Mouse (Mus musculus): Measurements from ENCODE around the gene Tnfrsf25. TPM values are rescaled to one million over a fixed set of nuclear protein-coding genes. Genes with fewer than 3 reads are reported as not detected.

Gene Tnfrsf25
- polyA plus RNA-seq, 1 experiment from 2014 or later = 0.80 TPM

DNA sequence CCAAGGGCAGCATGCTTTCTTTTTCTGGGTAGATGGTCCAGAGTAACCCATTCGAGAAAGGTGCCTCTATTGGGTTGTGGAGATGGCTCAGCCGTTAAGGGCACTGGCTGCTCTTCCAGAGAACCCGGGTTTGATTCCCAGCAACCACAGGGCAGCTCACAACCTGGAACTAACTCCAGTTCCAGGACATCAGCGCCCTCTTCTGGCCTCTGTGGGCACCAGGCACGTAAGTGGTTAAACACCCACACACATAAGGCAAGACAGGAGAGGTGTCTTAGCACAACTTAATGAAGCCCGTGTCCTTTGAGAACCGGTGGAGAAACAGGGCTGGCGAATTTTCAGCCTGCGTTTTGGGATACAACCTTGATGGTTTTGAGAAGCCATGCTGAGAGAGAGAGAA, 41.2 kb upstream of the Tnfrsf25 start:
- no peaks in the 10 kb centered on the region for H3K36me3 ChIP-seq (ENCODE audit: control insufficient read depth, insufficient read depth, low read length)
- H3K4me3 ChIP-seq (ENCODE audit: low read length) = no peak overlapping the region
- H3K27me3 ChIP-seq (replicated peaks; ENCODE audit: control insufficient read depth, insufficient read depth, low read length) = no peaks in the 10 kb centered on the region
- H3K9me3 ChIP-seq (ENCODE audit: control insufficient read depth, low read length) = no peaks in the 10 kb centered on the region
- no peak overlapping the region for H3K9ac ChIP-seq (ENCODE audit: low read depth, low read length)
- no peak overlapping the region for H3K4me2 ChIP-seq (ENCODE audit: low read length)
- ATAC-seq = no peak
- H3K4me1 ChIP-seq (ENCODE audit: control insufficient read depth, insufficient read depth, low read depth, low read length) = peaks cover 12% of the 10 kb centered on the region; the same call in 1 of the 2 replicates
- no peak overlapping the region for H3K27ac ChIP-seq (ENCODE audit: low read depth, low read length)
- WGBS = 86% methylated on average over 9 of the region's 9 CpGs

DNA sequence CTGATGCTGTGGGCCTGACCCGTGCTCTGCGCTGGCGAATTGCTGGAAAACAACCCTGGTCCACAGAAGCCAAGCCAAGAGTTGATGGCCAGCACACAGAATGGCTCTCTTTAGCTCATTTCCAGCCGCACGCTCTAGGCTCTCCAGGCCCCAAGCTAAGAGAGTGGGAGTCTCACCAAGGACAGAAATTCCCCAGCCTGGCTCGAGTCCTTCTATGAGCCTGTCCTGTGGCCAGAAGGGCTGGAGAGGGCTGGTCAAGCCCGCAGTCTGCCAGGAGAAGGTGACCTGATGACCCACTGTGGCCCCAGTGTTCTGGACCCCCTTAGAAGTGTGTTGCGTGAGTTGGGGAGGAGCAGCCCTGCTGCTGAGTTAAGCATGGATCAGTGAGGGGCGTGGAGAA, 38.5 kb upstream of the Tnfrsf25 start:
- no peak overlapping the region for H3K4me2 ChIP-seq (ENCODE audit: low read length)
- peaks cover 11% of the 10 kb centered on the region; the same call in 1 of the 2 replicates for H3K4me1 ChIP-seq (ENCODE audit: control insufficient read depth, insufficient read depth, low read depth, low read length)
- H3K9ac ChIP-seq (ENCODE audit: low read depth, low read length) = no peak overlapping the region
- no peak overlapping the region for H3K4me3 ChIP-seq (ENCODE audit: low read length)
- no peak overlapping the region for H3K27ac ChIP-seq (ENCODE audit: low read depth, low read length)
- no peaks in the 10 kb centered on the region for H3K27me3 ChIP-seq (replicated peaks; ENCODE audit: control insufficient read depth, insufficient read depth, low read length)
- no peaks in the 10 kb centered on the region for H3K9me3 ChIP-seq (ENCODE audit: control insufficient read depth, low read length)
- H3K36me3 ChIP-seq (ENCODE audit: control insufficient read depth, insufficient read depth, low read length) = no peaks in the 10 kb centered on the region
- WGBS = 91% methylated on average over 9 of the region's 9 CpGs
- no peak for ATAC-seq

GRCm38 (mm10) chr4:152078105-152078530, 37.6 kb upstream of the Tnfrsf25 start:
- H3K4me2 ChIP-seq (ENCODE audit: low read length) = no peak overlapping the region
- H3K4me1 ChIP-seq (ENCODE audit: control insufficient read depth, insufficient read depth, low read depth, low read length) = peaks cover 5% of the 10 kb centered on the region; the same call in 1 of the 2 replicates
- no peak overlapping the region for H3K4me3 ChIP-seq (ENCODE audit: low read length)
- 94% methylated on average over 10 of the region's 10 CpGs for WGBS
- no peak for ATAC-seq
- H3K36me3 ChIP-seq (ENCODE audit: control insufficient read depth, insufficient read depth, low read length) = no peaks in the 10 kb centered on the region
- no peaks in the 10 kb centered on the region for H3K27me3 ChIP-seq (replicated peaks; ENCODE audit: control insufficient read depth, insufficient read depth, low read length)
- H3K9ac ChIP-seq (ENCODE audit: low read depth, low read length) = no peak overlapping the region
- H3K9me3 ChIP-seq (ENCODE audit: control insufficient read depth, low read length) = no peaks in the 10 kb centered on the region
- no peak overlapping the region for H3K27ac ChIP-seq (ENCODE audit: low read depth, low read length)

- 93% methylated on average over 3 of the region's 3 CpGs for WGBS
- Histone ChIP-seq H3K9ac (ENCODE audit: low read depth, low read length) (no peak overlapping the region), H3K27ac (ENCODE audit: low read depth, low read length) (no peak overlapping the region), H3K9me3 (ENCODE audit: control insufficient read depth, low read length) (no peaks in the 10 kb centered on the region), H3K4me1 (ENCODE audit: control insufficient read depth, insufficient read depth, low read depth, low read length) (no peaks in the 10 kb centered on the region), H3K36me3 (ENCODE audit: control insufficient read depth, insufficient read depth, low read length) (no peaks in the 10 kb centered on the region), H3K4me3 (ENCODE audit: low read length) (no peak overlapping the region), H3K4me2 (ENCODE audit: low read length) (no peak overlapping the region), H3K27me3 (replicated peaks; ENCODE audit: control insufficient read depth, insufficient read depth, low read length) (no peaks in the 10 kb centered on the region)
- ATAC-seq = no peak
These were observed 36.5 kb upstream of the Tnfrsf25 start for GRCm38 (mm10) chr4:152079261-152079660.

DNA sequence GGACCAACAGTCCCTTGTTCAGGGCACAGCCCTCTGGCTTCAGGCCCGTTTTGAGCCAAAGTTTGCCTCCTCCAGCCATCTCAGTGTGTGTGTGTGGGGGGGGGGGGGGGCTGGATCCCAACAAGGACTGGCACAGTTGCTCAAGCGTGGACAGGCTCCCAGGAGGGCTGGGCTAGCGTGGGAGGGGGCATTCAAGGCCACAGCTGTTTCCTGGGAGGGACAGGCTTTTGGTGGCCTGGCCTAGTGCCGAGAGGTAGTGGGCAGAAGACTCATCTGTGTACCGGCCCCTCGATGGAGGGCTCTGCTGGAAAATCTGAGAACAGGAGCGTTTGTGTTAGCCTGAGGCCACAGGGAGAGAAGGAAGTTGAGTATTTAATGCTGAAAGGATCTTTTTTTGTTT, 35.8 kb upstream of the Tnfrsf25 start:
- no peak overlapping the region for H3K27ac ChIP-seq (ENCODE audit: low read depth, low read length)
- H3K4me3 ChIP-seq (ENCODE audit: low read length) = no peak overlapping the region
- H3K9ac ChIP-seq (ENCODE audit: low read depth, low read length) = no peak overlapping the region
- no peak overlapping the region for H3K4me2 ChIP-seq (ENCODE audit: low read length)
- H3K9me3 ChIP-seq (ENCODE audit: control insufficient read depth, low read length) = no peaks in the 10 kb centered on the region
- H3K27me3 ChIP-seq (replicated peaks; ENCODE audit: control insufficient read depth, insufficient read depth, low read length) = no peaks in the 10 kb centered on the region
- no peaks in the 10 kb centered on the region for H3K36me3 ChIP-seq (ENCODE audit: control insufficient read depth, insufficient read depth, low read length)
- no peak for ATAC-seq
- no peaks in the 10 kb centered on the region for H3K4me1 ChIP-seq (ENCODE audit: control insufficient read depth, insufficient read depth, low read depth, low read length)
- WGBS = 56% methylated on average over 7 of the region's 7 CpGs

DNA sequence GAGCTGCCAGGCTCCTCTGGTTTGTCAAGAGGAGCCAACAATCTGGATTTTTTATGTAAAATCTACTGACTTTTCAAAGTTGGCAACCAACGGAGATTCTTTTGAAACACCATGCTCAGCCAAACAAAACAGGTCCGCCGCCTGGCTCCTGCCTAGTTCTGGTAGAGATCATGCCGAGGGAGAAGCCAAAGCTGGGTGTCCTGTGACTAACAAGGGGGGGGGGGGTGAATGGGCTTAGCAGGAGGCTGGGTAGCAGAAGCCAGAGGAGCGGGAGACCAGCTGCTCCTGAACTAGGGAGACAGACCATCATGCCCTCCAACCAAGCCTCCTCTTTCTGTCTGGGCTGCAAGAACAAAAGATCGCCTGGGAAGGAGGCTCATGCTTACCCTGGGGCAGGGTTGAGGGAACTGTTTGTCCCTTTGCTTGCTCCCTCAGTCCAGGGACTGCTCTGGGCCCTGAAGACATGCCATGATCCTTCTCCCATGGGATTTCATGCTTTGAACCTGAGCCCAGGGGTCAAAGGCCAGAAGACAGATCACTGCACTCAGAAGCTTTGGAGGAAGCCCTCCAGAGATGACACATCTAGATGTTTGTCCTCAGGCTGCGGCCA, 32.0 kb upstream of the Tnfrsf25 start:
- Histone ChIP-seq H3K4me1 (ENCODE audit: control insufficient read depth, insufficient read depth, low read depth, low read length) (peaks cover 22% of the 10 kb centered on the region), H3K9ac (ENCODE audit: low read depth, low read length) (no peak overlapping the region), H3K4me3 (ENCODE audit: low read length) (no peak overlapping the region), H3K4me2 (ENCODE audit: low read length) (no peak overlapping the region), H3K27me3 (replicated peaks; ENCODE audit: control insufficient read depth, insufficient read depth, low read length) (no peaks in the 10 kb centered on the region), H3K36me3 (ENCODE audit: control insufficient read depth, insufficient read depth, low read length) (no peaks in the 10 kb centered on the region), H3K9me3 (ENCODE audit: control insufficient read depth, low read length) (no peaks in the 10 kb centered on the region), H3K27ac (ENCODE audit: low read depth, low read length) (no peak overlapping the region)
- 57% methylated on average over 7 of the region's 7 CpGs for WGBS
- ATAC-seq = no peak

- no peaks in the 10 kb centered on the region for H3K9me3 ChIP-seq (ENCODE audit: control insufficient read depth, low read length)
- no peaks in the 10 kb centered on the region for H3K27me3 ChIP-seq (replicated peaks; ENCODE audit: control insufficient read depth, insufficient read depth, low read length)
- H3K4me3 ChIP-seq (ENCODE audit: low read length) = no peak overlapping the region
- H3K27ac ChIP-seq (ENCODE audit: low read depth, low read length) = no peak overlapping the region
- 93% methylated on average over 7 of the region's 7 CpGs for WGBS
- H3K9ac ChIP-seq (ENCODE audit: low read depth, low read length) = no peak overlapping the region
- H3K4me1 ChIP-seq (ENCODE audit: control insufficient read depth, insufficient read depth, low read depth, low read length) = peaks cover 25% of the 10 kb centered on the region
- H3K4me2 ChIP-seq (ENCODE audit: low read length) = no peak overlapping the region
- no peaks in the 10 kb centered on the region for H3K36me3 ChIP-seq (ENCODE audit: control insufficient read depth, insufficient read depth, low read length)
- ATAC-seq = no peak
These were observed 31.1 kb upstream of the Tnfrsf25 start for GRCm38 (mm10) chr4:152084616-152085015.

DNA sequence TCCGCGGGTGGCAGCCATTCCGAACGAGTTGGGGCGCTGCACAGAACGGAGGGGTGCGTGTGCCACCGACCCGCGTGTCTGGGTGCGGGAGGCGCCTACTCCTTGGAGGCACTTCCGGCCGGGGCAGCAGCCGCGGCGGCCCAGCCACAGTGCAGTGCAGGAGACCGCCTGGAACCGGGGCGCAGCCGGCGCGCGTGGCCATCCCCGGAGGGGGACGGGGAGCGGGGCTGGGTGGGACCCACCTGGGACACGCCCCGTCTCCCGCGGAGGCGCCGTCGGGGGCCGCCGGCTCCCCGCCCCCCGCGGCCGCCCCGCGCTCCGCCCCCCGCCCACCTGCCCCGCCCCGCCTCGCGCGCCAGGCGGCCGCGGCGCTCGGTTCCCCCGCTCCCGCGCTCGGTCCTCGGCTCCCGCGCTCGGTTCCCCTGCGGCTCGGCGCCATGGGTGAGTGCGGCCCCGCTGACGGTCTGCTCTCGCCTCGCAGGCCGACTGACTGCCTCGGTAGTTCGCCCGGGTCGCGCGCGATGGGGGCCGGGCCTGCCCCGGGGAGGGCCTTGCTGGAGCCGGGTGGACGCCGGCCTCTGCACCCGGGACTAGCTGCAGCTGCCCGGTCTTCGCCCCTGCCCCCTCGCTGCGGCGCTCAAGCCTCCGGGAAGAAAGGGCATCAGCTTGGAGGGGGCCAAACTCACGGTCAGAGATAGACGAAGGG, 29.1 kb upstream of the Tnfrsf25 start:
- 0% methylated on average over 32 of the region's 92 CpGs for WGBS
- H3K27me3 ChIP-seq (replicated peaks; ENCODE audit: control insufficient read depth, insufficient read depth, low read length) = no peaks in the 10 kb centered on the region

GRCm38 (mm10) chr4:152087211-152088081, 28.3 kb upstream of the Tnfrsf25 start:
- 0 out of 2 replicates have a peak, but pooled peaks have one; percentile 28 for ATAC-seq
- Histone ChIP-seq H3K27me3 (replicated peaks; ENCODE audit: control insufficient read depth, insufficient read depth, low read length) (no peaks in the 10 kb centered on the region), H3K4me1 (ENCODE audit: control insufficient read depth, insufficient read depth, low read depth, low read length) (peaks cover 25% of the 10 kb centered on the region), H3K36me3 (ENCODE audit: control insufficient read depth, insufficient read depth, low read length) (no peaks in the 10 kb centered on the region), H3K4me2 (ENCODE audit: low read length) (peak overlapping the region; percentile 92), H3K4me3 (ENCODE audit: low read length) (peak overlapping the region; percentile 80), H3K27ac (ENCODE audit: low read depth, low read length) (no peak overlapping the region; the same call in 1 of the 2 replicates), H3K9me3 (ENCODE audit: control insufficient read depth, low read length) (no peaks in the 10 kb centered on the region), H3K9ac (ENCODE audit: low read depth, low read length) (peak overlapping the region; percentile 93)
- WGBS = 5% methylated on average over 12 of the region's 12 CpGs

More for the DNA sequence above, 29.1 kb upstream of the Tnfrsf25 start:
- peak overlapping the region; percentile 93 for H3K9ac ChIP-seq (ENCODE audit: low read depth, low read length)
- H3K4me1 ChIP-seq (ENCODE audit: control insufficient read depth, insufficient read depth, low read depth, low read length) = peaks cover 25% of the 10 kb centered on the region
- H3K27ac ChIP-seq (ENCODE audit: low read depth, low read length) = peak overlapping the region; percentile 67
- H3K4me2 ChIP-seq (ENCODE audit: low read length) = peak overlapping the region; percentile 92
- no peaks in the 10 kb centered on the region for H3K9me3 ChIP-seq (ENCODE audit: control insufficient read depth, low read length)
- ATAC-seq = peak; percentile 71
- no peaks in the 10 kb centered on the region for H3K36me3 ChIP-seq (ENCODE audit: control insufficient read depth, insufficient read depth, low read length)
- H3K4me3 ChIP-seq (ENCODE audit: low read length) = peak overlapping the region; percentile 80
